ENCODE assay signal across 8 mouse cellular contexts in genomic region chr16:28929686-28930291, GRCm38 (mm10). TPM values are rescaled to one million over a fixed set of nuclear protein-coding genes. Genes with fewer than 3 reads are reported as not detected.
DNase-seq lines count a peak whose midpoint lies in the region; ATAC-seq and TF ChIP-seq lines count a peak whose summit lies in the region.

No protein-coding gene starts in this region.

- 0 out of 2 replicates have a peak, but pooled peaks have one; percentile 28 for TF ChIP-seq POLR2A in heart, adult 2 months (IDR thresholded peaks at IDR 0.05; ENCODE audit: insufficient read depth, low read depth, low read length)
- no peak for TF ChIP-seq POLR2A in kidney, adult 2 months (IDR thresholded peaks at IDR 0.05; ENCODE audit: low read depth, low read length)
- TF ChIP-seq POLR2A in testis, adult 2 months (IDR thresholded peaks at IDR 0.05; ENCODE audit: control insufficient read depth, low read depth, low read length), result no peak

- H3K4me3 ChIP-seq in erythroblast, embryonic 14.5 days (replicated peaks), result peak overlapping the region; percentile 38
- peak overlapping the region; percentile 68 for H3K4me3 ChIP-seq in embryonic facial prominence, embryonic 12.5 days
- peak overlapping the region; percentile 78 for H3K4me3 ChIP-seq in heart, adult 2 months
- H3K4me3 ChIP-seq in kidney, adult 2 months (ENCODE audit: insufficient read depth, low read depth, low read length), result peak overlapping the region; percentile 83
- H3K4me3 ChIP-seq in limb, embryonic 12.5 days (replicated peaks), result peak overlapping the region; percentile 88
- H3K4me3 ChIP-seq in midbrain, embryonic 14.5 days (replicated peaks; ENCODE audit: low read depth, low read length), result peak overlapping the region; percentile 89
- H3K4me3 ChIP-seq in testis, adult 2 months (ENCODE audit: control insufficient read depth, low read depth, low read length), result peak overlapping the region; percentile 89

- no peak for ATAC-seq in erythroblast, adult 5-6 weeks (replicated peaks; ENCODE audit: low FRiP score, poor library complexity, severe bottlenecking)
- peak; percentile 47 for ATAC-seq in embryonic facial prominence, embryonic 12.5 days (ENCODE audit: insufficient number of reproducible peaks, insufficient read depth, low FRiP score, low TSS enrichment)
- peak; percentile 37; the same call in 1 of the 2 replicates for ATAC-seq in limb, embryonic 12.5 days (ENCODE audit: insufficient number of reproducible peaks, insufficient read depth, low FRiP score, low TSS enrichment, low read depth)
- ATAC-seq in midbrain, embryonic 14.5 days (ENCODE audit: low FRiP score, low TSS enrichment), result peak; percentile 62

- TF ChIP-seq CTCF in heart, adult 2 months (IDR thresholded peaks at IDR 0.05), result no peak
- TF ChIP-seq CTCF in kidney, adult 2 months (conservative IDR thresholded peaks at IDR 0.05; ENCODE audit: insufficient read depth, insufficient read length, low read depth, low read length), result no peak
- no peak for TF ChIP-seq CTCF in testis, adult 2 months (IDR thresholded peaks at IDR 0.05; ENCODE audit: control insufficient read depth, insufficient read depth, insufficient replicate concordance, low read depth, low read length)

- peak overlapping the region; percentile 92 for H3K27ac ChIP-seq in embryonic facial prominence, embryonic 12.5 days
- H3K27ac ChIP-seq in heart, adult 2 months, result peak overlapping the region; percentile 84
- H3K27ac ChIP-seq in kidney, adult 2 months (ENCODE audit: insufficient read depth, low read depth, low read length), result no peak overlapping the region
- H3K27ac ChIP-seq in limb, embryonic 12.5 days, result peak overlapping the region; percentile 92
- H3K27ac ChIP-seq in midbrain, embryonic 14.5 days (replicated peaks; ENCODE audit: low read depth, low read length), result peak overlapping the region; percentile 97
- no peak overlapping the region for H3K27ac ChIP-seq in testis, adult 2 months (ENCODE audit: control insufficient read depth, insufficient read depth, low read depth, low read length)

- H3K9me3 ChIP-seq in erythroblast, embryonic 14.5 days (ENCODE audit: control insufficient read depth, low read length), result no peaks in the 10 kb centered on the region
- no peaks in the 10 kb centered on the region for H3K9me3 ChIP-seq in embryonic facial prominence, embryonic 12.5 days
- H3K9me3 ChIP-seq in limb, embryonic 12.5 days, result no peaks in the 10 kb centered on the region
- no peaks in the 10 kb centered on the region for H3K9me3 ChIP-seq in midbrain, embryonic 14.5 days (ENCODE audit: control insufficient read depth, low read length)

- no peak for TF ChIP-seq EP300 in heart, adult 2 months (IDR thresholded peaks at IDR 0.05; ENCODE audit: insufficient read depth, low read depth, low read length)

- no peaks in the 10 kb centered on the region for H3K36me3 ChIP-seq in erythroblast, embryonic 14.5 days (ENCODE audit: control insufficient read depth)
- H3K36me3 ChIP-seq in embryonic facial prominence, embryonic 12.5 days, result no peaks in the 10 kb centered on the region
- no peaks in the 10 kb centered on the region for H3K36me3 ChIP-seq in heart, adult 2 months (ENCODE audit: control insufficient read depth, insufficient read depth, low read length)
- H3K36me3 ChIP-seq in kidney, adult 2 months (ENCODE audit: control insufficient read depth, insufficient read depth, low read length), result no peaks in the 10 kb centered on the region
- H3K36me3 ChIP-seq in limb, embryonic 12.5 days, result no peaks in the 10 kb centered on the region
- no peaks in the 10 kb centered on the region for H3K36me3 ChIP-seq in midbrain, embryonic 14.5 days (ENCODE audit: control insufficient read depth, insufficient read depth, low read length)
- H3K36me3 ChIP-seq in testis, adult 2 months (ENCODE audit: control insufficient read depth, insufficient read depth, low read length), result no peaks in the 10 kb centered on the region

- peak overlapping the region; percentile 80 for H3K9ac ChIP-seq in embryonic facial prominence, embryonic 12.5 days
- peak overlapping the region; percentile 80 for H3K9ac ChIP-seq in heart, adult 2 months (ENCODE audit: low read depth, low read length)
- peak overlapping the region; percentile 85 for H3K9ac ChIP-seq in limb, embryonic 12.5 days (replicated peaks)
- H3K9ac ChIP-seq in midbrain, embryonic 14.5 days (replicated peaks; ENCODE audit: low read length), result peak overlapping the region; percentile 90

- intact Hi-C loops in heart, adult 2 months (cut with DNase I), result loop anchor here (2.0 to 10.0 kb wide), 4 partner anchors 47 to 625 kb away; no protein-coding TSS in a partner anchor

- peak overlapping the region; percentile 59 for H3K4me2 ChIP-seq in embryonic facial prominence, embryonic 12.5 days (replicated peaks)
- H3K4me2 ChIP-seq in limb, embryonic 12.5 days, result peak overlapping the region; percentile 76
- peak overlapping the region; percentile 74 for H3K4me2 ChIP-seq in midbrain, embryonic 14.5 days (ENCODE audit: low read length)

- peak; percentile 79 to 82 for DNase-seq in heart, adult 2 months
- peak; percentile 77 for DNase-seq in kidney, adult 2 months
- DNase-seq in midbrain, embryonic 14.5 days, result peak; percentile 86

- no peaks in the 10 kb centered on the region; the same call in 1 of the 2 replicates for H3K79me2 ChIP-seq in heart, adult 2 months (replicated peaks; ENCODE audit: control insufficient read depth, insufficient read depth, low read length)

- peaks cover 44% of the 10 kb centered on the region for H3K27me3 ChIP-seq in erythroblast, embryonic 14.5 days (ENCODE audit: control insufficient read depth)
- no peaks in the 10 kb centered on the region for H3K27me3 ChIP-seq in embryonic facial prominence, embryonic 12.5 days
- no peaks in the 10 kb centered on the region for H3K27me3 ChIP-seq in heart, adult 2 months (ENCODE audit: control insufficient read depth, insufficient read depth, low read length)
- H3K27me3 ChIP-seq in kidney, adult 2 months (replicated peaks; ENCODE audit: control insufficient read depth, insufficient read depth, low read length), result no peaks in the 10 kb centered on the region
- H3K27me3 ChIP-seq in limb, embryonic 12.5 days, result peaks cover 24% of the 10 kb centered on the region; the same call in 1 of the 2 replicates
- H3K27me3 ChIP-seq in midbrain, embryonic 14.5 days (ENCODE audit: control insufficient read depth, insufficient read depth, low read length), result peaks cover 4% of the 10 kb centered on the region; the same call in 1 of the 2 replicates
- H3K27me3 ChIP-seq in testis, adult 2 months (ENCODE audit: control insufficient read depth, insufficient read depth, low read length), result no peaks in the 10 kb centered on the region; the same call in 1 of the 2 replicates

- H3K4me1 ChIP-seq in erythroblast, embryonic 14.5 days (ENCODE audit: control insufficient read depth), result no peaks in the 10 kb centered on the region
- H3K4me1 ChIP-seq in embryonic facial prominence, embryonic 12.5 days, result peaks cover 12% of the 10 kb centered on the region
- no peaks in the 10 kb centered on the region for H3K4me1 ChIP-seq in heart, adult 2 months (ENCODE audit: control insufficient read depth, insufficient read depth, low read length)
- peaks cover 12% of the 10 kb centered on the region; the same call in 1 of the 2 replicates for H3K4me1 ChIP-seq in kidney, adult 2 months (ENCODE audit: control insufficient read depth, insufficient read depth, low read length)
- H3K4me1 ChIP-seq in limb, embryonic 12.5 days (replicated peaks), result peaks cover 13% of the 10 kb centered on the region
- peaks cover 23% of the 10 kb centered on the region for H3K4me1 ChIP-seq in midbrain, embryonic 14.5 days (ENCODE audit: control insufficient read depth, insufficient read depth, low read length)
- peaks cover 11% of the 10 kb centered on the region for H3K4me1 ChIP-seq in testis, adult 2 months (ENCODE audit: control insufficient read depth, insufficient read depth, low read length)

- under 1% methylated on average over 61 of the region's 66 CpGs for WGBS in embryonic facial prominence, embryonic 12.5 days
- under 1% methylated on average over 58 of the region's 66 CpGs for WGBS in heart, adult 2 months
- 2% methylated on average over 60 of the region's 66 CpGs for WGBS in kidney, adult 2 months
- under 1% methylated on average over 50 of the region's 66 CpGs for WGBS in limb, embryonic 12.5 days
- WGBS in midbrain, embryonic 14.5 days, result under 1% methylated on average over 51 of the region's 66 CpGs

RNA-seq across cellular contexts. Expression of gene Mb21d2, which starts 0.3 kb away (rescaled TPM):
- not detected in 2 replicates for polyA plus RNA-seq in erythroblast, embryonic 14.5 days (2012)
- not detected in 2 replicates for total RNA-seq in erythroblast, adult 5-6 weeks (2015; ENCODE audit: low replicate concordance)
- total RNA-seq in erythroblast, adult 5-6 weeks (2017; ENCODE audit: low replicate concordance), result not detected in 2 replicates
- polyA plus RNA-seq in embryonic facial prominence, embryonic 12.5 days (2016; fragmentation: Nextera tagmentation; extraction: Ambion mirVana), result 10.4 and 10.8 TPM in 2 replicates
- 1 to 10 TPM; 7.7 to 8.3 TPM for total RNA-seq in heart, adult 2 months (2021)
- polyA plus RNA-seq in heart, adult 2 months (2012; rRNA removed), result 8.2 and 9.2 TPM in 2 replicates
- 14.7 and 17.9 TPM in 2 replicates for polyA plus RNA-seq in kidney, adult 2 months (2012; rRNA removed)
- polyA plus RNA-seq in limb, embryonic 12.5 days (2016; fragmentation: Nextera tagmentation; extraction: Ambion mirVana), result 7.9 and 9.6 TPM in 2 replicates
- 18.0 TPM in 2 replicates for polyA plus RNA-seq in midbrain, embryonic 14.5 days (2014; fragmentation: Nextera tagmentation; extraction: Ambion mirVana)
- 1.4 and 2.0 TPM in 2 replicates for polyA plus RNA-seq in testis, adult 2 months (2012; rRNA removed)

Comparison
In these comparisons a context has a peak if more than half of its experiments do, and no peak if none do; other contexts are left out.
1. H3K4me3 ChIP-seq: peak in every context shown above with its lines; median percentile 89 in midbrain, embryonic 14.5 days; 89 in testis, adult 2 months; 88 in limb, embryonic 12.5 days; 83 in kidney, adult 2 months; 78 in heart, adult 2 months; 68 in embryonic facial prominence, embryonic 12.5 days; 38 in erythroblast, embryonic 14.5 days.
2. H3K27ac ChIP-seq: peak in embryonic facial prominence, embryonic 12.5 days (single experiment), heart, adult 2 months (single experiment), limb, embryonic 12.5 days (single experiment) and midbrain, embryonic 14.5 days (single experiment); none in kidney, adult 2 months (single experiment) and testis, adult 2 months (single experiment).
3. Peak in every context shown above with its lines, with median percentiles within 50 percentile points of each other: H3K4me2 ChIP-seq, H3K9ac ChIP-seq and DNase-seq.